Mouse (Mus musculus) intestine, embryonic 16.5 days (tissue): ENCODE measurements around the gene Cd83. TPM values are rescaled to one million over a fixed set of nuclear protein-coding genes. Genes with fewer than 3 reads are reported as not detected.

Source experiments
- ATAC-seq: fragments of 200-750 bp; cut with Nextera tagmentation; 2 replicates; pipeline ENCODE4 v1.8.0; 2017; ENCODE audit warnings: moderate TSS enrichment, moderate library complexity
- H3K27ac ChIP-seq: fragments of 300-500 bp; sonication (generic); 2 replicates; pipeline ENCODE4 v1.5.1; 2014; ENCODE audit warnings: mild to moderate bottlenecking, low read length
- H3K27me3 ChIP-seq: fragments of 300-500 bp; sonication (generic); replicated peaks from 2 replicates; pipeline ENCODE4 v1.6.1; 2014; ENCODE audit warnings: low read length, control low read depth, mixed read lengths; ENCODE audit not compliant: control insufficient read depth, insufficient read depth
- H3K36me3 ChIP-seq: fragments of 300-500 bp; sonication (generic); 2 replicates; pipeline ENCODE4 v1.6.1; 2014; ENCODE audit warnings: low read length, control low read depth; ENCODE audit not compliant: control insufficient read depth, insufficient read depth
- H3K4me1 ChIP-seq: fragments of 300-500 bp; sonication (generic); 2 replicates; pipeline ENCODE4 v1.6.1; 2014; ENCODE audit warnings: low read length, control low read depth, mixed read lengths; ENCODE audit not compliant: control insufficient read depth, insufficient read depth
- H3K4me2 ChIP-seq: fragments of 300-500 bp; sonication (generic); 2 replicates; pipeline ENCODE4 v1.6.1; 2014; ENCODE audit warnings: low read depth, low read length, control low read depth
- H3K4me3 ChIP-seq: fragments of 300-500 bp; sonication (generic); 2 replicates; pipeline ENCODE4 v1.5.1; 2014; ENCODE audit warnings: mild to moderate bottlenecking, low read length
- H3K9ac ChIP-seq: fragments of 300-500 bp; sonication (generic); 2 replicates; pipeline ENCODE4 v1.6.1; 2014; ENCODE audit warnings: low read depth, low read length
- H3K9me3 ChIP-seq: fragments of 300-500 bp; sonication (generic); 2 replicates; pipeline ENCODE4 v1.6.1; 2016; ENCODE audit warnings: low read length, control low read depth; ENCODE audit not compliant: control insufficient read depth
- WGBS: fragments of 180-500 bp; shearing (Covaris S2); extraction: QIAGEN DNeasy Blood & Tissue Kit; methylation state at CpG from one replicate; pipeline ENCODE4 v1.1.7; 2014; 5-methylcytosine and 5-hydroxymethylcytosine counted together
- polyA plus RNA-seq: library from polyadenylated mRNA; unstranded; fragments of >200 nt; fragmentation: Nextera tagmentation; extraction: Ambion mirVana; gene quantifications from 2 replicates; pipeline ENCODE4 v1.2.1, GENCODE M21; 2015

Cd83 gene
- polyA plus RNA-seq: 9.2 and 9.6 TPM in 2 replicates

DNA sequence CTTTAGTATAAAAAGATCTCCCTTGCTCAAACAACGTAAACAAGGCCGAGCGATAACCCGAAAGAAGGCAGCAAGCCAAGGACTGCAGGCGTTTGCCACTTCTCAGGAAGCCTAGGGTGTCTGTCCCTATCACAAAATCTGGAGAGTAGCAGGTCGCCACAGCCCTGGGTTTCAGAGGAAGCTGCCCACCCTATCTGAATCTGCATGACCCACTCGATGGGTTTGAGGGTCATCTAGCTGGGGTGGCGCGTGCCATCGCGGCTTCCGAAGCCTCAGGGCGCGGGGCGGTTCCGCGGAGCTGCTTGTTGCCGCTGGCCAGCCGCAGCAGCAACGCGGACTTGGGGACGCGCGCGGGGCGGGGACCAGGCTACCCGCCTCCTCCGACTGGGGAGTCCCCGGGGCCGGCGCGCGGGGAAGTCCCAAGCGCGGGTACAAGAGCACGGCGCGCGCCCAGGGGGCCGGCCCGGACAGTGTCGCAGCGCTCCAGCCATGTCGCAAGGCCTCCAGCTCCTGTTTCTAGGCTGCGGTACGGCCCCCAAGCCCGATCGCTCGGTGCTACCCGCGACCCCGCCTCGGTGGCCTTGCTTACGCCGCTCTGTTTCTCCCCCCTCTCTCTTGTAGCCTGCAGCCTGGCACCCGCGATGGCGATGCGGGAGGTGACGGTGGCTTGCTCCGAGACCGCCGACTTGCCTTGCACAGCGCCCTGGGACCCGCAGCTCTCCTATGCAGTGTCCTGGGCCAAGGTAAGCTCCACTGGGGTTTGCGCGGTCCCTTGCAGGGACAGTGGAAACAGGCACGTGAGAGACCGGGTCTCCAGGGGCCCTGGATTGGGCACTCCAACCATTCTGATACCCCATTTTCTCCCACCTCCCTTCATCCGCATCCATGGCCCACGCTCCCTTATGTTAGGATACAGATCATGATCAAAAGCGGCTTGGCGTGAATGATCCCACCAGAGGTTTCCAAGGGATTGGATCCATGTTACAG, at the start of gene Cd83:
Cd83 (plus strand) TSS at position 51 of the 987 bp plus-strand sequence.
- H3K36me3 ChIP-seq: no peaks in the 10 kb centered on the region
- peak within 1 kb of the TSS; percentile 96 for H3K4me2 ChIP-seq
- H3K27me3 ChIP-seq: peaks cover 5% of the 10 kb centered on the region; the same call in 1 of the 2 replicates
- 5% methylated on average over 71 of the region's 73 CpGs for WGBS
- ATAC-seq: peak; percentile 77
- peak within 1 kb of the TSS; percentile 81 for H3K9ac ChIP-seq
- H3K4me3 ChIP-seq: peak within 1 kb of the TSS; percentile 65
- no peaks in the 10 kb centered on the region for H3K9me3 ChIP-seq
- H3K4me1 ChIP-seq: peaks cover 25% of the 10 kb centered on the region
- H3K27ac ChIP-seq: no peak within 1 kb of the TSS; the same call in 1 of the 2 replicates

GRCm38 (mm10) chr13:43739598-43740275, 44.8 kb upstream of the Cd83 start:
- no peak overlapping the region for H3K4me3 ChIP-seq
- ATAC-seq: 0 out of 2 replicates have a peak, but pooled peaks have one; percentile 60
- H3K4me1 ChIP-seq: no peaks in the 10 kb centered on the region
- H3K27ac ChIP-seq: no peak overlapping the region
- no peaks in the 10 kb centered on the region for H3K36me3 ChIP-seq
- H3K9ac ChIP-seq: no peak overlapping the region
- WGBS: 32% methylated on average over 15 of the region's 15 CpGs
- no peak overlapping the region for H3K4me2 ChIP-seq
- no peaks in the 10 kb centered on the region for H3K9me3 ChIP-seq
- H3K27me3 ChIP-seq: no peaks in the 10 kb centered on the region

GRCm38 (mm10) chr13:43740276-43740608, 44.3 kb upstream of the Cd83 start:
- H3K36me3 ChIP-seq: no peaks in the 10 kb centered on the region
- no peak overlapping the region for H3K9ac ChIP-seq
- H3K27ac ChIP-seq: no peak overlapping the region
- no peak for ATAC-seq
- no peak overlapping the region for H3K4me3 ChIP-seq
- WGBS: 69% methylated on average over 7 of the region's 7 CpGs
- no peaks in the 10 kb centered on the region for H3K27me3 ChIP-seq
- H3K4me2 ChIP-seq: no peak overlapping the region
- no peaks in the 10 kb centered on the region for H3K4me1 ChIP-seq
- H3K9me3 ChIP-seq: no peaks in the 10 kb centered on the region

DNA sequence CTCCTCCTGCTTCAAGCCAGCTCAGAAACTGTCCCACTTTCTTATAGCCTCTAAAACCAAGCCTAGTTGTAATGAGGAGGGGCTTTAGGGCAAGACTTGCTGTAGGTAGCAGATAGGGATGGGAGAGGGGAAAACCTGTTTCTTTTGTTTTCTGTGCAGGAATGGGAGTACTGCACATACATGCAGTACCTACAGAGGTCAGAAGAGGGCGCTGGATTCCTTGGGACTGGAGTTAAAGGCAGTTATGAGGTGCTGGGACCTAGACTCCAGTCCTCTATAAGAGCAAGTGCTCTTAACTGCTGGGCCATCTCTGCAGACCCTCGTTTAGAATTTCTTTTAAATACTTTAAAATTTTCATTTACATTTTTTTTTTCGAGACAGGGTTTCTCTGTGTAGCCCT, 41.9 kb upstream of the Cd83 start:
- ATAC-seq: no peak
- Histone ChIP-seq H3K4me1 (no peaks in the 10 kb centered on the region), H3K4me3 (no peak overlapping the region), H3K27me3 (no peaks in the 10 kb centered on the region), H3K4me2 (no peak overlapping the region), H3K36me3 (no peaks in the 10 kb centered on the region), H3K9me3 (no peaks in the 10 kb centered on the region), H3K9ac (no peak overlapping the region), H3K27ac (no peak overlapping the region)
- WGBS: 62% methylated on average over 3 of the region's 3 CpGs

GRCm38 (mm10) chr13:43744259-43744658, 40.3 kb upstream of the Cd83 start:
- no peaks in the 10 kb centered on the region for H3K36me3 ChIP-seq
- no peak overlapping the region for H3K27ac ChIP-seq
- H3K9me3 ChIP-seq: no peaks in the 10 kb centered on the region
- WGBS: 85% methylated on average over 7 of the region's 7 CpGs
- H3K4me3 ChIP-seq: no peak overlapping the region
- no peak overlapping the region for H3K9ac ChIP-seq
- no peak overlapping the region for H3K4me2 ChIP-seq
- H3K4me1 ChIP-seq: no peaks in the 10 kb centered on the region
- no peaks in the 10 kb centered on the region for H3K27me3 ChIP-seq
- no peak for ATAC-seq

- WGBS: 78% methylated on average over 3 of the region's 3 CpGs
- Histone ChIP-seq H3K9me3 (no peaks in the 10 kb centered on the region), H3K27ac (no peak overlapping the region), H3K36me3 (no peaks in the 10 kb centered on the region), H3K27me3 (no peaks in the 10 kb centered on the region), H3K4me1 (no peaks in the 10 kb centered on the region), H3K9ac (no peak overlapping the region), H3K4me3 (no peak overlapping the region), H3K4me2 (no peak overlapping the region)
- ATAC-seq: no peak
These were observed 34.3 kb upstream of the Cd83 start for GRCm38 (mm10) chr13:43750301-43750700.

DNA sequence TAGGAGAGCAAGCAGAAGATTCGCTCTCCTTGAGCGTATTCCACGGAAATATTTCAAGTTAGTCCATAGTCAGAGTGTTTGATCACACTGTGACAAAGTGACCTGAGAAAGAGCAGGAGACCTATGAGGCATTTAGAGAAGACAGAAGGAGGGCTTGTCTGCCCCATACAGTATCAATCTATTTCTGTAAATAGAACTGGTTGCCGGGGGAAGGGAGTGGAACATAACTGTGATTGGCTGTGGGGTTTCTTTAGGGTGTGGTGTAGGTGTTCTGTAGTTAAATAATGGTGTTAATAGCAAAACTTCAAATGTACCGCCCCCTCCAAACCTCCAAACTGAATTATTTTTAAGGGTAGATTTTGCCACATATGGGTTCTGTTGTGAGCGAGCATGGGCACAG, 33.6 kb upstream of the Cd83 start:
- no peaks in the 10 kb centered on the region for H3K36me3 ChIP-seq
- H3K27me3 ChIP-seq: no peaks in the 10 kb centered on the region
- no peaks in the 10 kb centered on the region for H3K9me3 ChIP-seq
- no peak overlapping the region for H3K4me2 ChIP-seq
- H3K4me3 ChIP-seq: no peak overlapping the region
- WGBS: 92% methylated on average over 6 of the region's 6 CpGs
- no peak for ATAC-seq
- H3K9ac ChIP-seq: no peak overlapping the region
- H3K27ac ChIP-seq: no peak overlapping the region
- H3K4me1 ChIP-seq: no peaks in the 10 kb centered on the region

DNA sequence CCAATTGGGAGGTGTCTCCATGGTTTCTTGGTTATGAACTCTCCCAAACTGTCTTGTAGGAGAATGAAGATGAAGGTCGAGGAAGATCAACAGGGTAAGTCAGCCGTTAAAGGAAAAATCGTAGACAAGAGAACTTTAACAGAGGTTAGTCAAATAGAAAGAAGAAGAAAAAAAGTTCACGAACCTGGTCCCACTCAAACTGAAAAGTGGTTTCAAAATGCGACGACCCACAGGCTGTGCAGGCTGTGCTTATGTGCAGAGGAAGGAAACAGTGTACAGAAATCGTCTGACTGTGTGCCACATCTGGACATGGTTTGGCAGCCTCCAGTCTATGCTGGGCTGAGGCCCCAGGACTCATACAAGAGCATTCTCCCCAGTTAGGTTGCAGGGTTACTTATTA, 32.2 kb upstream of the Cd83 start:
- no peak overlapping the region for H3K9ac ChIP-seq
- H3K4me3 ChIP-seq: no peak overlapping the region
- no peaks in the 10 kb centered on the region for H3K9me3 ChIP-seq
- no peaks in the 10 kb centered on the region for H3K4me1 ChIP-seq
- no peak for ATAC-seq
- H3K27ac ChIP-seq: no peak overlapping the region
- no peak overlapping the region for H3K4me2 ChIP-seq
- H3K27me3 ChIP-seq: no peaks in the 10 kb centered on the region; the same call in 1 of the 2 replicates
- H3K36me3 ChIP-seq: no peaks in the 10 kb centered on the region
- 85% methylated on average over 7 of the region's 7 CpGs for WGBS

DNA sequence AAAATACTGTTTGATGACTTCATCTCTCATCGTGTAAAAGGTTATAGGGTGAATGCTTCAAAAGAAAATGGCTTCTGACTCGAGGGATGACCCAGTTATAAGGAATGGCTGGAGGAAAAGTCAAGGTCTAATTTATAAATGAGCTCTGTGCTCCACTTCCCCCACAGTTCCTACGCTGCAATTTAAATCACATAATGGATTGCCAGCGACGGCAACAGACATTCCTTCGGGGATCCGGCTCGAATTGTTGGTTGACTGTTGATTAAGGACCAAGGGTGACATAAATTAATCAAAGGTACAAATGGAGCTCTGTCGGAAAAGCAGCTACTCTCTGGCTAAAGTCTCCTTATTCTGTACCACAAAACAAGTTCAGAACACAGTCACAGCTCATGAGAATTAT, 30.9 kb upstream of the Cd83 start:
- Histone ChIP-seq H3K4me2 (no peak overlapping the region), H3K4me1 (no peaks in the 10 kb centered on the region), H3K9ac (no peak overlapping the region), H3K27ac (no peak overlapping the region), H3K27me3 (no peaks in the 10 kb centered on the region; the same call in 1 of the 2 replicates), H3K36me3 (no peaks in the 10 kb centered on the region), H3K9me3 (no peaks in the 10 kb centered on the region), H3K4me3 (no peak overlapping the region)
- 33% methylated on average over 9 of the region's 9 CpGs for WGBS
- ATAC-seq: no peak
